Mouse (Mus musculus) intestine, postnatal 0 days (tissue): ENCODE results near the gene Sdcbp2. TPM values are rescaled to one million over a fixed set of nuclear protein-coding genes. Genes with fewer than 3 reads are reported as not detected.

Source experiments
- ATAC-seq: fragments of 200-750 bp; cut with Nextera tagmentation; 2 replicates; pipeline ENCODE4 v1.8.0; 2017; ENCODE audit warnings: mild to moderate bottlenecking, moderate TSS enrichment, moderate library complexity
- H3K27ac ChIP-seq: fragments of 300-500 bp; sonication (generic); 2 replicates; pipeline ENCODE4 v1.5.1; 2014; ENCODE audit warnings: mild to moderate bottlenecking, low read depth, low read length, moderate library complexity
- H3K27me3 ChIP-seq: fragments of 300-500 bp; sonication (generic); replicated peaks from 2 replicates; pipeline ENCODE4 v1.6.1; 2014; ENCODE audit warnings: low read length, mixed read lengths; ENCODE audit not compliant: control insufficient read depth, insufficient read depth
- H3K36me3 ChIP-seq: fragments of 300-500 bp; sonication (generic); 2 replicates; pipeline ENCODE4 v1.6.1; 2014; ENCODE audit warnings: mild to moderate bottlenecking, moderate library complexity; ENCODE audit not compliant: control insufficient read depth, insufficient read depth
- H3K4me1 ChIP-seq: fragments of 300-500 bp; sonication (generic); replicated peaks from 2 replicates; pipeline ENCODE4 v1.6.1; 2014; ENCODE audit warnings: antibody characterized with exemption, low read length, mixed read lengths; ENCODE audit not compliant: control insufficient read depth, insufficient read depth
- H3K4me2 ChIP-seq: fragments of 300-500 bp; sonication (generic); replicated peaks from 2 replicates; pipeline ENCODE4 v1.6.1; 2014; ENCODE audit warnings: low read depth, mild to moderate bottlenecking, moderate library complexity
- H3K4me3 ChIP-seq: fragments of 300-500 bp; sonication (generic); 2 replicates; pipeline ENCODE4 v1.5.1; 2014; ENCODE audit warnings: low read depth, low read length
- H3K9ac ChIP-seq: fragments of 300-500 bp; sonication (generic); 2 replicates; pipeline ENCODE4 v1.6.1; 2014; ENCODE audit warnings: mild to moderate bottlenecking, low read depth, low read length
- H3K9me3 ChIP-seq: fragments of 300-500 bp; sonication (generic); 2 replicates; pipeline ENCODE4 v1.6.1; 2016; ENCODE audit warnings: mixed run types; ENCODE audit not compliant: control insufficient read depth
- CTCF ChIP-seq: sonication (generic); IDR thresholded peaks from 2 replicates; pipeline ENCODE4 v1.5.1; 2016; ENCODE audit warnings: low read depth, mild to moderate bottlenecking, control low read depth, antibody characterized with exemption, moderate library complexity
- WGBS: fragments of 180-500 bp; shearing (Covaris S2); extraction: QIAGEN DNeasy Blood & Tissue Kit; methylation state at CpG from one replicate; pipeline ENCODE4 v1.1.7; 2014; 5-methylcytosine and 5-hydroxymethylcytosine counted together
- polyA plus RNA-seq: library from polyadenylated mRNA; unstranded; fragments of >200 nt; fragmentation: Nextera tagmentation; extraction: Ambion mirVana; gene quantifications from 2 replicates; pipeline ENCODE4 v1.2.1, GENCODE M21; 2015

Sdcbp2 gene
- polyA plus RNA-seq, 1 experiment from 2014 or later = 66.7 TPM

DNA sequence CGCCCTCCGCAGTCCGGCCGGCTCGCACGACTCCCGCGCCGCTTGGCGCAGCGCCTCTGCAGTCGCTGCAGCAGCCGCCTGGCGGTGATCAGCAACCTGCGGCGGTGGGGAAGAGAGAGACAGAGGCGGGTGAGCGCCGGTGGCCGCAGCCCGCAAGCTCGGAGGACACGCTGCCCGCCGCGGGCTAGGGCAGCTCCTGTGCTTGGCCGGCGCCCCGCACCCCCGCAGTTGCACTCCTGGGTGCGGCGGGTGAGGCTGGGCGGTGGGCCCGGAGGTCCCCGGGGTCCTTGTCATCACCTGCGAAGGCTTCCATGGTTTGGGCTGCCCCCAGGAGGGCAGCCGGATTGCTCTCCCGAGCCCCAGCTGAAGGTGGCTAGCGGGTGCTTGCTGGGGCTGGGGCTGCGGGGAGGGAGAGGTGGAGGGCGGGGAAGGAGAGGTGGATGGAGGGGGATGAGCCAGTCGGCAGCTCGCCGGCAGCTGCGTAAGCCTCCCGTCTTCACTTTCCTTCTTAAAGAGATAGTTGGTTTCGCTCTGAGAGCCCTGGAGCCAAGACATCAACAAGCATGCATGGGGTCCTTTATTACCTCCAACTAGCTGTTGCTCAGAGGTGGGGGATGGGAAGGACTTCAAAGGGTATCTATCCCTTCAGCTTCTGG is 59.9 kb downstream of the Sdcbp2 start, which contains the start of gene Snph:
Gene Snph, minus strand, starts transcription at position 435 of the 656 bp plus-strand sequence.
- Histone ChIP-seq H3K4me1 (no peaks in the 10 kb centered on the region), H3K36me3 (no peaks in the 10 kb centered on the region), H3K27ac (no peak within 1 kb of the TSS), H3K9me3 (no peaks in the 10 kb centered on the region), H3K4me3 (peak within 1 kb of the TSS; percentile 52), H3K4me2 (peak within 1 kb of the TSS; percentile 83), H3K27me3 (peaks cover 12% of the 10 kb centered on the region; the same call in 1 of the 2 replicates), H3K9ac (peak within 1 kb of the TSS; percentile 32)
- peak; percentile 78 for TF ChIP-seq CTCF
- peak; percentile 68 for ATAC-seq
- under 1% methylated on average over 42 of the region's 47 CpGs for WGBS

GRCm38 (mm10) chr2:151632982-151633381 is 60.6 kb downstream of the Sdcbp2 start:
- Histone ChIP-seq H3K27me3 (peaks cover 12% of the 10 kb centered on the region; the same call in 1 of the 2 replicates), H3K4me1 (no peaks in the 10 kb centered on the region), H3K4me2 (no peak overlapping the region), H3K36me3 (no peaks in the 10 kb centered on the region), H3K9me3 (no peaks in the 10 kb centered on the region), H3K9ac (no peak overlapping the region), H3K4me3 (no peak overlapping the region), H3K27ac (no peak overlapping the region)
- no peak for ATAC-seq
- 76% methylated on average over 5 of the region's 5 CpGs for WGBS
- TF ChIP-seq CTCF = no peak

DNA sequence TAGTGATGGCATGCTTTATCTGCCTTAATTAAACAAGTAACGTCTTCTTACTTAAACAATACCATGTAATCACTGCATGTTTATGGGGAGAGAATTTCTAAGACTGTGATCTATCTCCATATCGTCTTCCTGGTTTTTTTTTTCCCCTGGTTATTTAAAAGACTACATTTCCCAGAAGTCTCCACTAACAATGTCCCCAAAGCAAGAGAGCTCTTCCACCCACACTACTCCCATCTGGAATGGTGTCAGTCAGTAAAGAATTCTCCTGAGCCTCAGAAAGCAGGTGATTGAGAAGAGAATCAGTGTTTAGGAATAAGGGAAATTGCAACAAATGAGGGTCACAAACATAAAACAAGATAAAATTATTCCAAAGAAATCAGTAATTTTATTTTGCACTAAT is 62.5 kb downstream of the Sdcbp2 start:
- H3K9me3 ChIP-seq = no peaks in the 10 kb centered on the region

GRCm38 (mm10) chr2:151635362-151636014 is 63.1 kb downstream of the Sdcbp2 start:
- Histone ChIP-seq H3K4me3 (peak overlapping the region; percentile 11; the same call in 1 of the 2 replicates), H3K4me2 (peak overlapping the region; percentile 52), H3K27me3 (peaks cover 12% of the 10 kb centered on the region; the same call in 1 of the 2 replicates), H3K9me3 (no peaks in the 10 kb centered on the region), H3K9ac (no peak overlapping the region), H3K36me3 (no peaks in the 10 kb centered on the region), H3K4me1 (no peaks in the 10 kb centered on the region), H3K27ac (no peak overlapping the region)
- 41% methylated on average over 9 of the region's 9 CpGs for WGBS
- peak; percentile 80 for ATAC-seq
- no peak for TF ChIP-seq CTCF

More for the DNA sequence above, 62.5 kb downstream of the Sdcbp2 start:
- no peak overlapping the region for H3K27ac ChIP-seq
- ATAC-seq = no peak
- H3K4me1 ChIP-seq = no peaks in the 10 kb centered on the region
- WGBS = 27% methylated on average over 2 of the region's 2 CpGs
- no peaks in the 10 kb centered on the region for H3K36me3 ChIP-seq
- TF ChIP-seq CTCF = no peak
- H3K27me3 ChIP-seq = peaks cover 12% of the 10 kb centered on the region; the same call in 1 of the 2 replicates
- peak overlapping the region; percentile 52 for H3K4me2 ChIP-seq
- H3K4me3 ChIP-seq = no peak overlapping the region
- H3K9ac ChIP-seq = no peak overlapping the region

DNA sequence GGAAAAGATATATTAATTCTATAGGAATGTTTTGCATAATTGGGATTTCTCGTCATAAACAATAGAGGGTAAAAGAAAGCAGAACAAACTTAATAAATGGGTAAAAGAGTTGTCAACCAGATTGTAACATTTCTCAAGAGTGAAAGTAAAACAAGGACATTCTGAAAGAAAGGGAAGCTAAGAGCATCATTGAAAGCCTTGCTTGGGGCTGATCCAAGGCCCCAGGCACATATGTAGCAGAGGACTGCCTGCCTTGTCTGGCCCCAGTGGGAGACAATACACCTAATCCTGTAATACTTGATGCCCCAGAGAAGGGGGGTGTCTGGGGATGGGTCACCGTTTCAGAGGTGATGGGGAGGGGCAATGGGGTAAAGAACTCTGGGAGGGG is 63.6 kb downstream of the Sdcbp2 start:
- no peaks in the 10 kb centered on the region for H3K4me1 ChIP-seq
- H3K4me2 ChIP-seq = peak overlapping the region; percentile 52; the same call in 1 of the 2 replicates
- H3K9me3 ChIP-seq = no peaks in the 10 kb centered on the region
- H3K4me3 ChIP-seq = no peak overlapping the region
- no peaks in the 10 kb centered on the region for H3K36me3 ChIP-seq
- no peak for ATAC-seq
- H3K9ac ChIP-seq = no peak overlapping the region
- no peak for TF ChIP-seq CTCF
- H3K27ac ChIP-seq = no peak overlapping the region
- H3K27me3 ChIP-seq = peaks cover 10% of the 10 kb centered on the region; the same call in 1 of the 2 replicates
- 77% methylated on average over 2 of the region's 2 CpGs for WGBS

Other genes starting within 250 kb of the Sdcbp2 start
- not detected in 2 replicates for gene 4921509C19Rik, start 96.5 kb upstream of the Sdcbp2 start, polyA plus RNA-seq
- 92.8 and 99.3 TPM in 2 replicates for gene Nsfl1c, start 78.4 kb upstream of the Sdcbp2 start, polyA plus RNA-seq
- gene Fkbp1a, start 30.1 kb upstream of the Sdcbp2 start, polyA plus RNA-seq = 370 and 377 TPM in 2 replicates
- 0.60 and 0.89 TPM in 2 replicates for gene Snph, start 60.0 kb downstream of the Sdcbp2 start, polyA plus RNA-seq
- 0.09 TPM in 1 of 2 replicates, not detected in the other for gene Rad21l, start 95.9 kb downstream of the Sdcbp2 start, polyA plus RNA-seq
- gene Tmem74b, start 129.4 kb downstream of the Sdcbp2 start, polyA plus RNA-seq = 1.3 TPM in 2 replicates
- gene Psmf1, start 171.6 kb downstream of the Sdcbp2 start, polyA plus RNA-seq = 36.0 and 36.6 TPM in 2 replicates